Mouse (Mus musculus) CD4-positive, CD25-positive, alpha-beta regulatory T cell, adult 9 weeks (primary cell): ENCODE data around the gene Ropn1. TPM values are rescaled to one million over a fixed set of nuclear protein-coding genes. Genes with fewer than 3 reads are reported as not detected.

Experiments used
- polyA plus RNA-seq: library from polyadenylated mRNA; unstranded; fragments of 100-300 nt; shearing (Covaris generic); gene quantifications from one replicate; pipeline ENCODE4 v1.2.1, GENCODE M21; 2017

Ropn1 gene
- polyA plus RNA-seq: not detected

DNA sequence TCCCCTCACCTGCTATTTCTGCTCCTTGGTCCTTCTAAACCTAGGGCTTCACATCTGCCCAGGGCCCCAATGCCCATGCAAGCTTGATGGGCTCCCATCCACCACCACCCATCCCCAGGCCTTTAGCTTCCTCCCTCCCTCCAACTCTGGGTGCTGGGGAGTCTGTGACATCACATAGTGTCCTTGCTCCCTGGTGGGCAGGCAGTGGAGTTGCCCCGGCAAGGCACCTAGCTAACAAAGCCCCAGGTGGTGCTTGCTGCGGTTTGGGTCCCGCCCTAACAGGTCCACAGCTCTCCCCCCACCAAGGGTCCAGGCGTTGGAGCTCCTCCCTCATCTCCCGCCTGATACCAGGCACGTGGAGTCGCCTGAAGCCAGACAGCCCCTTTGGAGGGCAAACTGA lies at the start of gene Ropn1:
TSS of gene Ropn1 (plus strand) at position 301 of the 400 bp plus-strand sequence.

DNA sequence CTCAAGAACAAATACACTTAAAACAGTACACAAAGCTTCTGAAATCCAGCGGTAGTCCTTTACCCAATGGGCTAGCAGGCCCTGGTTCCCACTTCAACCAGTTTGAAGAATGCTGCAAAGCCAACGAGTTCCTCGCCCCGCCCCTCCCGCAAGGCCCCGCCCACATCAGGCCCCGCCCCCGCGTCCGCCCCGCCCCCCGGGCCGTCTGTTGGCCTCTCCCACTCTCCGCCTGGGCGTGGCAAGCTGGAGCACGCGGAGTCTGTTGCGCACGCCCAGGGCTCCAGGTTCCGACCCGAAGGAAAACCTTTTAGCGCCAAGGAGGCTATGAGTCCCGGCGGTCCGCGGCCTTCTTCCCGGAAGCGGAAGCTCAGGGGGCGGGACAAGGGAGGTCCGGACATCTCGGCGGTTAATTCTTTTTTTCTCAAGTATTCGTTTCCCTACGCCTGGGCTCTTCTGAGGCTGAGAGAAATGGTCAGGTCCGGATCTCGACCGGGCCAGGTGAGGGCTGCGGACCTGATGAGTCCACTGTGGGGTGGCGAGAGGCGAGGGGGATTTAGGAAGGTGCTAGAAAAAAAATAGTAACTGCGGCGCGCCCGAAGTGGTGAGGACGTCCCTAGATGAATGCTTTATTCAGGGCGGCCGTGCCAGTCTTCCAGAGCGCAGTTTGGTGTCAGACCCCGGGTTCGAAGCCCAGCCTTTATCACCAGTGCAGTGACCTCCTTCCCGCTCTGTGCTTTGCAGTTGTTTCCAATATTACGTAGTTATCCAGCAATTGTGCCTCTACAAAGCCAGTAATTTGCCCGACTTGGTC lies 40.8 kb downstream of the Ropn1 start, which contains the start of gene Ccdc14:
TSS of gene Ccdc14 (plus strand) at position 283 of the 811 bp plus-strand sequence.

Other genes starting within 250 kb of the Ropn1 start
- gene Kalrn, start 76.4 kb upstream of the Ropn1 start, polyA plus RNA-seq: 0.27 TPM
- gene Ccdc14, start 40.7 kb downstream of the Ropn1 start, polyA plus RNA-seq: 3.4 TPM
- gene Mylk, start 95.3 kb downstream of the Ropn1 start, polyA plus RNA-seq: not detected